Comparison of ENCODE assay signal across 13 mouse cellular contexts in genomic region chr2:29849841-29850480, GRCm38 (mm10). TPM values are rescaled to one million over a fixed set of nuclear protein-coding genes. Genes with fewer than 3 reads are reported as not detected.
DNase-seq lines count a peak whose midpoint lies in the region; ATAC-seq and TF ChIP-seq lines count a peak whose summit lies in the region.
"Had no signal": no experiment of that assay in that cellular context is flagged by ENCODE, and none has a peak within 500 bp of the region (broad histone marks: within the 10 kb centered on the region; RNA-seq: fewer than 3 reads in every experiment).

No protein-coding gene starts in this region.

- H3K4me2 ChIP-seq in midbrain, embryonic 14.5 days (ENCODE audit: low read length), result no peak overlapping the region
- H3K4me2 ChIP-seq: heart, embryonic 13.5 days; liver, embryonic 12.5 days had no signal

- H3K36me3 ChIP-seq in midbrain, embryonic 10.5 days, result peaks cover 3% of the 10 kb centered on the region
- H3K36me3 ChIP-seq in midbrain, embryonic 14.5 days (ENCODE audit: control insufficient read depth, insufficient read depth, low read length), result no peaks in the 10 kb centered on the region
- peaks cover 0 to 3% of the 10 kb centered on the region in 2 experiments; a peak in 2 of 4 replicates for H3K36me3 ChIP-seq in MEL (ENCODE audit: control insufficient read depth in 1 of 2, insufficient read depth in 2 of 2, low read length in 2 of 2)
- H3K36me3 ChIP-seq: heart, embryonic 13.5 days had no signal

- H3K9me3 ChIP-seq in midbrain, embryonic 10.5 days (replicated peaks), result no peaks in the 10 kb centered on the region
- H3K9me3 ChIP-seq in midbrain, embryonic 14.5 days (ENCODE audit: control insufficient read depth, low read length), result no peaks in the 10 kb centered on the region
- no peaks in the 10 kb centered on the region for H3K9me3 ChIP-seq in MEL (replicated peaks; ENCODE audit: insufficient read depth, low read length)
- H3K9me3 ChIP-seq: heart, embryonic 13.5 days; liver, embryonic 12.5 days had no signal

- TF ChIP-seq RAD21 in MEL (IDR thresholded peaks at IDR 0.05; ENCODE audit: low read depth, low read length), result no peak

- TF ChIP-seq EP300 in MEL (IDR thresholded peaks at IDR 0.05; ENCODE audit: low read depth in 1 of 2, low read length in 2 of 2), result no peak

- no peaks in the 10 kb centered on the region for H3K79me2 ChIP-seq in MEL (ENCODE audit: control insufficient read depth, insufficient read depth, low read length, poor library complexity)

- peak in 2 of 3 experiments; percentile 8 to 17; a peak in 1 of 6 replicates for TF ChIP-seq CTCF in MEL (IDR thresholded peaks at IDR 0.05 in 2 of 3, conservative IDR thresholded peaks at IDR 0.05 in 1 of 3; ENCODE audit: control insufficient read depth in 1 of 3, insufficient read depth in 1 of 3, low read depth in 2 of 3, low read length in 3 of 3, poor library complexity in 1 of 3, severe bottlenecking in 1 of 3)

- no peak for ATAC-seq in CD4-positive, CD25-positive, alpha-beta regulatory T cell, adult 4 months
- no peak for ATAC-seq in midbrain, embryonic 14.5 days (ENCODE audit: low FRiP score, low TSS enrichment)
- ATAC-seq in megakaryocyte-erythroid progenitor cell, adult 5-6 weeks (replicated peaks; ENCODE audit: low FRiP score, low TSS enrichment, poor library complexity, severe bottlenecking), result 0 out of 2 replicates have a peak, but pooled peaks have one; percentile 16
- ATAC-seq: liver, embryonic 12.5 days; Patski had no signal

- H3K27ac ChIP-seq in midbrain, embryonic 10.5 days (replicated peaks), result peak overlapping the region; percentile 100
- no peak overlapping the region; the same call in 1 of the 2 replicates for H3K27ac ChIP-seq in midbrain, embryonic 14.5 days (replicated peaks; ENCODE audit: low read depth, low read length)
- no peak overlapping the region for H3K27ac ChIP-seq in MEL (ENCODE audit: control insufficient read depth, low read depth, low read length)
- H3K27ac ChIP-seq: gastrocnemius, adult 2 months; heart, embryonic 13.5 days; liver, embryonic 12.5 days had no signal

- H3K4me1 ChIP-seq in midbrain, embryonic 10.5 days, result peaks cover 100% of the 10 kb centered on the region
- H3K4me1 ChIP-seq in midbrain, embryonic 14.5 days (ENCODE audit: control insufficient read depth, insufficient read depth, low read length), result peaks cover 24% of the 10 kb centered on the region
- peaks cover 0 to 4% of the 10 kb centered on the region in 2 experiments; a peak in 2 of 4 replicates for H3K4me1 ChIP-seq in MEL (ENCODE audit: control insufficient read depth in 1 of 2, insufficient read depth in 2 of 2, low read length in 2 of 2)

- 57% methylated on average over 5 of the region's 5 CpGs for WGBS in midbrain, embryonic 10.5 days
- 47% methylated on average over 5 of the region's 5 CpGs for WGBS in midbrain, embryonic 14.5 days

- no peak for TF ChIP-seq POLR2A in MEL (IDR thresholded peaks at IDR 0.05; ENCODE audit: control insufficient read depth in 1 of 2, insufficient read depth in 1 of 2, low read depth in 1 of 2, low read length in 2 of 2, poor library complexity in 1 of 2)

- H3K9ac ChIP-seq in midbrain, embryonic 14.5 days (replicated peaks; ENCODE audit: low read length), result no peak overlapping the region
- no peak overlapping the region for H3K9ac ChIP-seq in MEL (ENCODE audit: control insufficient read depth, low read depth, low read length, poor library complexity, severe bottlenecking)
- H3K9ac ChIP-seq: heart, embryonic 13.5 days; liver, embryonic 12.5 days had no signal

- H3K4me3 ChIP-seq in midbrain, embryonic 10.5 days, result peak overlapping the region; percentile 7; the same call in 1 of the 2 replicates
- H3K4me3 ChIP-seq in midbrain, embryonic 14.5 days (replicated peaks; ENCODE audit: low read depth, low read length), result no peak overlapping the region
- no peak overlapping the region for H3K4me3 ChIP-seq in MEL (ENCODE audit: control insufficient read depth in 1 of 2, insufficient read depth in 1 of 2, low read depth in 2 of 2, low read length in 2 of 2)
- H3K4me3 ChIP-seq: gastrocnemius, adult 2 months; heart, embryonic 13.5 days; liver, embryonic 12.5 days had no signal

- peaks cover 47% of the 10 kb centered on the region for H3K27me3 ChIP-seq in midbrain, embryonic 10.5 days (ENCODE audit: low read depth, poor library complexity, severe bottlenecking)
- no peaks in the 10 kb centered on the region for H3K27me3 ChIP-seq in midbrain, embryonic 14.5 days (ENCODE audit: control insufficient read depth, insufficient read depth, low read length)
- no peaks in the 10 kb centered on the region for H3K27me3 ChIP-seq in MEL (ENCODE audit: control insufficient read depth in 1 of 2, insufficient read depth in 2 of 2, low read length in 2 of 2)
- H3K27me3 ChIP-seq: Patski had no signal

- DNase-seq in CD4-positive, CD25-positive, alpha-beta regulatory T cell, adult 2 months (ENCODE audit: low read depth, low spot score), result peak; percentile 24
- peak; percentile 17 for DNase-seq in midbrain, embryonic 10.5 days (ENCODE audit: low spot score)
- DNase-seq in midbrain, embryonic 14.5 days, result no peak
- DNase-seq in MEL (ENCODE audit: low read depth, low spot score), result peak; percentile 41
- DNase-seq in kidney, postnatal 36 days, result no peak
- DNase-seq in heart, adult 9 months (ENCODE audit: low spot score in 2 of 2), result no peak
- DNase-seq: gastrocnemius, adult 2 months; lung, postnatal 36 days had no signal

TF ChIP-seq in MEL, 35 proteins besides CTCF, POLR2A, EP300 and RAD21:
- TF ChIP-seq MEF2A (IDR thresholded peaks at IDR 0.05; ENCODE audit: extremely low read depth, insufficient replicate concordance, low read depth, low read length, poor library complexity, severe bottlenecking), result no peak
- no peak for TF ChIP-seq ZMIZ1 (IDR thresholded peaks at IDR 0.05; ENCODE audit: low read depth, low read length)

RNA-seq across cellular contexts. Expression of gene Cercam, which starts 19.0 kb away (rescaled TPM):
- polyA plus RNA-seq in CD4-positive, CD25-positive, alpha-beta regulatory T cell, adult 4 months (2017; shearing (Covaris generic)), result under 1 TPM; 0.20 to 0.87 TPM
- polyA plus RNA-seq in midbrain, embryonic 10.5 days (2016; fragmentation: Nextera tagmentation; extraction: Ambion mirVana), result 39.1 and 42.5 TPM in 2 replicates
- 10.9 and 13.2 TPM in 2 replicates for polyA plus RNA-seq in midbrain, embryonic 14.5 days (2014; fragmentation: Nextera tagmentation; extraction: Ambion mirVana)
- total RNA-seq in MEL (2012; rRNA removed), result 7.5 and 8.8 TPM in 2 replicates
- polyA plus RNA-seq in MEL (2012; ENCODE audit: insufficient read depth in 1 of 2, insufficient read length in 2 of 2, low read depth in 1 of 2, low replicate concordance in 2 of 2, missing spikeins in 1 of 2), result 10 to 100 TPM in 1 of 2 experiments, not detected in 1; 23.4 TPM
- 46.4 and 54.8 TPM in 2 replicates for total RNA-seq in megakaryocyte-erythroid progenitor cell, adult 5-6 weeks (2014; fragmentation: Nextera tagmentation)
- 13.8 and 22.0 TPM in 2 replicates for total RNA-seq in megakaryocyte-erythroid progenitor cell, adult 5-6 weeks (2017)

RNA-seq across cellular contexts. Expression of gene Urm1, which starts 30.1 kb away (rescaled TPM):
- polyA plus RNA-seq in CD4-positive, CD25-positive, alpha-beta regulatory T cell, adult 4 months (2017; shearing (Covaris generic)), result 10 to 100 TPM; 21.1 to 25.3 TPM
- polyA plus RNA-seq in midbrain, embryonic 10.5 days (2016; fragmentation: Nextera tagmentation; extraction: Ambion mirVana), result 22.3 TPM in 2 replicates
- 22.4 and 28.0 TPM in 2 replicates for polyA plus RNA-seq in midbrain, embryonic 14.5 days (2014; fragmentation: Nextera tagmentation; extraction: Ambion mirVana)
- total RNA-seq in MEL (2012; rRNA removed), result 76.2 and 90.5 TPM in 2 replicates
- polyA plus RNA-seq in MEL (2012; ENCODE audit: insufficient read depth in 1 of 2, insufficient read length in 2 of 2, low read depth in 1 of 2, low replicate concordance in 2 of 2, missing spikeins in 1 of 2), result 100 to 1,000 TPM in 1 of 2 experiments, not detected in 1; 131 TPM
- 14.4 and 32.5 TPM in 2 replicates for total RNA-seq in megakaryocyte-erythroid progenitor cell, adult 5-6 weeks (2014; fragmentation: Nextera tagmentation)
- total RNA-seq in megakaryocyte-erythroid progenitor cell, adult 5-6 weeks (2017), result 15.8 and 24.9 TPM in 2 replicates

RNA-seq across cellular contexts. Expression of gene Odf2, which starts 39.1 kb away (rescaled TPM):
- polyA plus RNA-seq in CD4-positive, CD25-positive, alpha-beta regulatory T cell, adult 4 months (2017; shearing (Covaris generic)), result 10 to 100 TPM; 47.1 to 62.9 TPM
- 116 and 133 TPM in 2 replicates for polyA plus RNA-seq in midbrain, embryonic 10.5 days (2016; fragmentation: Nextera tagmentation; extraction: Ambion mirVana)
- 47.1 and 60.3 TPM in 2 replicates for polyA plus RNA-seq in midbrain, embryonic 14.5 days (2014; fragmentation: Nextera tagmentation; extraction: Ambion mirVana)
- total RNA-seq in MEL (2012; rRNA removed), result 49.0 and 49.3 TPM in 2 replicates
- polyA plus RNA-seq in MEL (2012; ENCODE audit: insufficient read depth in 1 of 2, insufficient read length in 2 of 2, low read depth in 1 of 2, low replicate concordance in 2 of 2, missing spikeins in 1 of 2), result 10 to 100 TPM in 1 of 2 experiments, not detected in 1; 82.8 TPM
- total RNA-seq in megakaryocyte-erythroid progenitor cell, adult 5-6 weeks (2014; fragmentation: Nextera tagmentation), result 78.3 and 82.5 TPM in 2 replicates
- 70.1 and 83.6 TPM in 2 replicates for total RNA-seq in megakaryocyte-erythroid progenitor cell, adult 5-6 weeks (2017)

RNA-seq across cellular contexts. Expression of gene Slc27a4, which starts 47.5 kb away (rescaled TPM):
- polyA plus RNA-seq in CD4-positive, CD25-positive, alpha-beta regulatory T cell, adult 4 months (2017; shearing (Covaris generic)), result 1 to 10 TPM; 1.1 to 1.8 TPM
- 16.9 and 18.1 TPM in 2 replicates for polyA plus RNA-seq in midbrain, embryonic 10.5 days (2016; fragmentation: Nextera tagmentation; extraction: Ambion mirVana)
- polyA plus RNA-seq in midbrain, embryonic 14.5 days (2014; fragmentation: Nextera tagmentation; extraction: Ambion mirVana), result 36.1 and 40.0 TPM in 2 replicates
- total RNA-seq in MEL (2012; rRNA removed), result 7.9 and 10.9 TPM in 2 replicates
- polyA plus RNA-seq in MEL (2012; ENCODE audit: insufficient read depth in 1 of 2, insufficient read length in 2 of 2, low read depth in 1 of 2, low replicate concordance in 2 of 2, missing spikeins in 1 of 2), result 10 to 100 TPM in 1 of 2 experiments, not detected in 1; 14.9 TPM
- 3.6 and 5.5 TPM in 2 replicates for total RNA-seq in megakaryocyte-erythroid progenitor cell, adult 5-6 weeks (2014; fragmentation: Nextera tagmentation)
- 2.1 and 3.3 TPM in 2 replicates for total RNA-seq in megakaryocyte-erythroid progenitor cell, adult 5-6 weeks (2017)

Comparison
In these comparisons a context has a peak if more than half of its experiments do, and no peak if none do; other contexts are left out.
1. DNase-seq: peak in CD4-positive, CD25-positive, alpha-beta regulatory T cell, adult 2 months (single experiment), midbrain, embryonic 10.5 days (single experiment) and MEL (single experiment); none in midbrain, embryonic 14.5 days (single experiment), kidney, postnatal 36 days (0 of 2) and heart, adult 9 months (0 of 2).